Mouse (Mus musculus) adrenal gland, adult (tissue): Measurements from ENCODE around the gene Fbxl20.

Experiments
- DNase-seq, 2 experiments: peaks; one replicate each; pipeline ENCODE4 v3.0.0; 2022 to 2023; ENCODE audit warnings: low spot score in 1 of 2; ENCODE audit not compliant: inconsistent age in 2 of 2

Gene Fbxl20

GRCm38 (mm10) chr11:98050520-98050815 lies 99.7 kb downstream of the Fbxl20 start:
- DNase-seq: no peak

GRCm38 (mm10) chr11:98049672-98050519 lies 100.3 kb downstream of the Fbxl20 start:
- no peak for DNase-seq

- DNase-seq: peak in 1 of 2 experiments; percentile 48
Observed at GRCm38 (mm10) chr11:98047745-98048144, 102.5 kb downstream of the Fbxl20 start.

GRCm38 (mm10) chr11:98046466-98046865 lies 103.7 kb downstream of the Fbxl20 start:
- DNase-seq: peak; percentile 84 to 93

- peak in 1 of 2 experiments; percentile 32 for DNase-seq
Observed at GRCm38 (mm10) chr11:98045596-98045995, 104.6 kb downstream of the Fbxl20 start.

GRCm38 (mm10) chr11:98044074-98044473 lies 106.1 kb downstream of the Fbxl20 start:
- no peak for DNase-seq

GRCm38 (mm10) chr11:98042741-98043140 lies 107.5 kb downstream of the Fbxl20 start:
- peak in 1 of 2 experiments; percentile 52 for DNase-seq

DNA sequence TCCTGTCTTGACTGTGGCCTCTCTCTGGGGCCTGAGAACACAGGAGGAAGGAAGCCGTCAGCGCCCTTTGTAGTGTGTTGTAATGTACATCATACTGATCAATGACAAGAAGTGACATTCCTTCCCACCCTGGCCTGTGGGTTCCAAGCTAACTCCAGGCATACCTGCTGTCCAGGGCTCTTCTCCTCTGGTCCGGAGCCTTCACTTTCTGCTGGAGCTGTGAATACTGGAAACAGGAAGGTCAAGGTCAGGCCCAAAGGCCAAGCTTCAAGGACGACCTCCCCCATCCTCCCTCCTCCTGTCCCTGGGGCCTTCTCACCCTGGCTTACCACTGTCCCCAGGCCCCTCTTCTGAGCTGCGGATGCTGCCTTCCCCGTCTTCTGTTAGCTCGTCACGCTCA lies 109.2 kb downstream of the Fbxl20 start:
- peak in 1 of 2 experiments; percentile 37 for DNase-seq

GRCm38 (mm10) chr11:98037871-98038270 lies 112.3 kb downstream of the Fbxl20 start:
- no peak for DNase-seq

GRCm38 (mm10) chr11:98035977-98036377 lies 114.2 kb downstream of the Fbxl20 start:
- peak; percentile 77 to 87 for DNase-seq

DNA sequence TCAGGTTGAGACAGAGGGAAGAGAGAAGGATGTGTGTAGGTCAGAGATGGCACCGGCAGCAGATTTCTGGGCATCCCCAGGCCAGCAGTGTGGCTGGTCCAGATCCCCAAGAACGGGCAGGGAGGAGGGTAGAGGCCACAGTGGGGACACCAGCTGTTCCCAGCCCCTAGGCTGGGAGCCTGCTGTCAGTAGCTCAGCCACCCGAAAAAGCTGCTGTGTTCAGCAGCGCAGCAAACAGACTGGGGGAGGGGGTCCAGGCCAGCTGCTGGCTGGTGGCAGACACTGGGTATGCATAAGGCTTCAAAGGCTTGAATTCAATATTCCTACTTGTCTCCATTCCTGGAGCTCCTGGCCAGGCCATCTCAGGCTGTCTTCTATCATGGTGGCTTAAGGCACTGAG lies 115.4 kb downstream of the Fbxl20 start:
- DNase-seq: no peak

GRCm38 (mm10) chr11:98034061-98034460 lies 116.1 kb downstream of the Fbxl20 start:
- DNase-seq: no peak
